Mouse (Mus musculus) myocyte (in vitro differentiated cells): ENCODE data around the gene Gucd1.

Experiments
- CEBPB ChIP-seq: IDR thresholded peaks from 2 replicates; pipeline ENCODE4 v1.6.1; 2011; ENCODE audit warnings: mild to moderate bottlenecking, moderate library complexity; ENCODE audit not compliant: poor library complexity, insufficient read depth, severe bottlenecking
- E2F4 ChIP-seq: IDR thresholded peaks from one replicate; pipeline ENCODE4 v1.6.1; 2011; ENCODE audit warnings: mild to moderate bottlenecking, control low read depth, moderate library complexity; ENCODE audit not compliant: insufficient read depth
- MAX ChIP-seq: IDR thresholded peaks from one replicate; pipeline ENCODE4 v1.6.1; 2011; ENCODE audit warnings: low read depth, mild to moderate bottlenecking, control low read depth
- MYOD1 ChIP-seq, 3 experiments: IDR thresholded peaks; one replicate each; pipeline ENCODE4 v1.6.1; 2011; ENCODE audit warnings: control low read depth in 2 of 3, low read depth in 2 of 3, mild to moderate bottlenecking in 2 of 3, moderate library complexity in 1 of 3; ENCODE audit not compliant: insufficient read length in 2 of 3, control insufficient read depth in 1 of 3
- MYOG ChIP-seq, 3 experiments: IDR thresholded peaks; one replicate each; pipeline ENCODE4 v1.6.1; 2011; ENCODE audit warnings: control low read depth in 2 of 3, low read depth in 2 of 3, mild to moderate bottlenecking in 2 of 3; ENCODE audit not compliant: insufficient read length in 2 of 3, control insufficient read depth in 1 of 3, insufficient read depth in 1 of 3
- POLR2A ChIP-seq: IDR thresholded peaks from one replicate; pipeline ENCODE4 v1.6.1; 2011; ENCODE audit warnings: low read depth, mild to moderate bottlenecking, control low read depth, moderate library complexity; ENCODE audit not compliant: insufficient read length
- POLR2AphosphoS2 ChIP-seq: IDR thresholded peaks from one replicate; pipeline ENCODE4 v1.6.1; 2011; ENCODE audit warnings: low read depth, control low read depth; ENCODE audit not compliant: insufficient read length
- SRF ChIP-seq: IDR thresholded peaks from one replicate; pipeline ENCODE4 v1.6.1; 2011; ENCODE audit warnings: low read depth; ENCODE audit not compliant: control insufficient read depth, insufficient read length
- TCF12 ChIP-seq: IDR thresholded peaks from one replicate; pipeline ENCODE4 v1.6.1; 2011; ENCODE audit warnings: mild to moderate bottlenecking, control low read depth; ENCODE audit not compliant: poor library complexity, insufficient read depth, severe bottlenecking
- TCF3 ChIP-seq: IDR thresholded peaks from one replicate; pipeline ENCODE4 v1.6.1; 2011; ENCODE audit warnings: low read depth, control low read depth; ENCODE audit not compliant: insufficient read length
- USF1 ChIP-seq: IDR thresholded peaks from one replicate; pipeline ENCODE4 v1.6.1; 2011; ENCODE audit warnings: low read depth, mild to moderate bottlenecking, control low read depth, moderate library complexity

GRCm38 (mm10) chr10:75304413-75304812 lies 213.4 kb downstream of the Gucd1 start:
- TF ChIP-seq POLR2A: no peak
- TF ChIP-seq CEBPB: no peak
- no peak for TF ChIP-seq MYOG (IDR thresholded peaks at IDR 0.05; ENCODE audit: control insufficient read depth in 1 of 3, insufficient read depth in 1 of 3, insufficient read length in 2 of 3, low read depth in 2 of 3)
- TF ChIP-seq MAX: no peak
- TF ChIP-seq SRF: no peak
- TF ChIP-seq E2F4: no peak
- TF ChIP-seq MYOD1 (IDR thresholded peaks at IDR 0.05; ENCODE audit: control insufficient read depth in 1 of 3, insufficient read length in 2 of 3, low read depth in 2 of 3): no peak
- no peak for TF ChIP-seq POLR2AphosphoS2
- no peak for TF ChIP-seq TCF3
- TF ChIP-seq USF1: no peak
- no peak for TF ChIP-seq TCF12
